Mouse (Mus musculus): ENCODE data around the gene Tnrc18. TPM values are rescaled to one million over a fixed set of nuclear protein-coding genes. Genes with fewer than 3 reads are reported as not detected.

Tnrc18 gene
- polyA plus RNA-seq, 1 experiment from 2014 or later = 19.7 TPM

DNA sequence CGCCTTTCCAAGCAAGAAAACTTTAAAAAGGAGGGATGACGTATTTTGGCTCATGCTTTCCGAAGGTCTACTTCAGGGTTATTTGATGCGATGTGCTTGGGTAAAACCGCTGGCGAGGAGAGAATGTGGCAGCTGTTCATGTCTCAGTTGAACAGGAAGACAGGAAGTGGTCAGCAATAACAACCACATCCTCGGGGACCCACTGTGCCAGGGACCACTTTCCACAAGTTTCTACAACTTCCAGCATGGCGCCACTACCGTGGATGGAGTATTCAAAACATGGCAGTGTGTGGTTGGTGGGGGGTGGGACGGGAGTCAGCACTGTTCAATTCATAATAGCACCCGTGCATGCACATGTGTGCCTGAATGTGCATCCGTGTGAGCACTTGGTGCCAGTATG is 87.2 kb downstream of the Tnrc18 start:
- Histone ChIP-seq H3K4me2 (ENCODE audit: low read length) (no peak overlapping the region), H3K4me1 (ENCODE audit: control insufficient read depth, insufficient read depth, low read depth, low read length) (no peaks in the 10 kb centered on the region), H3K27me3 (replicated peaks; ENCODE audit: control insufficient read depth, insufficient read depth, low read length) (no peaks in the 10 kb centered on the region), H3K9ac (ENCODE audit: low read depth, low read length) (no peak overlapping the region), H3K9me3 (ENCODE audit: control insufficient read depth, low read length) (no peaks in the 10 kb centered on the region), H3K36me3 (ENCODE audit: control insufficient read depth, insufficient read depth, low read length) (peaks cover 79% of the 10 kb centered on the region), H3K27ac (ENCODE audit: low read depth, low read length) (no peak overlapping the region), H3K4me3 (ENCODE audit: low read length) (no peak overlapping the region)
- WGBS = 91% methylated on average over 12 of the region's 12 CpGs
- no peak for ATAC-seq

DNA sequence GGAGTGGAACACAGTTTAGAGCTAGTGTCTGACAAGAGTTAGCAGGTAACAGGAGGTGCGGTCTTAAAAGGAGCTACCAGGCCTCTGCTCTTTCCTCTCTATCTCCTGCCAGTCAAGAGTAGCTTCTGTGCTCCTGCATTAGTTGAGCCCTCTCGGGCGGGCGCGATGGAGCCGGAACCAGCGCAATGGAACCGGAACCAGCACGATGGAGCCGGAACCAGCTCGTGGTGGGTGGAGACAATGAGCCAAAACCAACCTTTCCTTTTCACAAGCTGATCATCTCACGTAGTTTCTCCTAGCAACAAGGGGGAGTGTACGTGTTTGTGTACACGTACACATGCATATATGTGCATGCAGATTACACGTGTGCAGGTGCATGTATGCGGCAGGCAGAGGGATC is 89.2 kb downstream of the Tnrc18 start:
- H3K4me3 ChIP-seq (ENCODE audit: low read length) = no peak overlapping the region
- H3K36me3 ChIP-seq (ENCODE audit: control insufficient read depth, insufficient read depth, low read length) = peaks cover 69% of the 10 kb centered on the region
- no peaks in the 10 kb centered on the region for H3K27me3 ChIP-seq (replicated peaks; ENCODE audit: control insufficient read depth, insufficient read depth, low read length)
- H3K9me3 ChIP-seq (ENCODE audit: control insufficient read depth, low read length) = no peaks in the 10 kb centered on the region
- H3K4me1 ChIP-seq (ENCODE audit: control insufficient read depth, insufficient read depth, low read depth, low read length) = peaks cover 3% of the 10 kb centered on the region
- H3K9ac ChIP-seq (ENCODE audit: low read depth, low read length) = no peak overlapping the region
- H3K4me2 ChIP-seq (ENCODE audit: low read length) = no peak overlapping the region
- 98% methylated on average over 16 of the region's 16 CpGs for WGBS
- no peak for ATAC-seq
- H3K27ac ChIP-seq (ENCODE audit: low read depth, low read length) = no peak overlapping the region

DNA sequence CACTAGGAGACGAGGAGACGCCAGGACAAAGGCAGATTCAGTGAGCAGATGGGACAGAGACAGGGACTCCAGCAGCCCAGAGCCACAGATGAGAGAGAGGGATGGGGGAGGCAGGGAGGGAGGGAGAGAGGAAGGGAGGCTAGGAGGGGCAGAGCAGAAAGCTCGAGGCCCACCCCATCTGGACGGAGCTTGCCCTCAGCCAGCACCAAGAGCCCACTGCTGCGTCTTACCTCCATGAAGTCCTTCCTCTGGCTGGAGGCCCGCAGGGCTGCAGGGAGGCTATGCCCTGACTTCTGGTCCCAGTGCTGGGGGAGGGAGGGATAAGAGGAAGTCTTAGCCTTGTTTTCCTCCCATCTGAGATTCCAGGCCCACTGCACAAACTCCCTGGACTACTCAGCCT is 90.7 kb downstream of the Tnrc18 start:
- H3K9ac ChIP-seq (ENCODE audit: low read depth, low read length) = no peak overlapping the region
- H3K4me2 ChIP-seq (ENCODE audit: low read length) = no peak overlapping the region
- H3K27me3 ChIP-seq (replicated peaks; ENCODE audit: control insufficient read depth, insufficient read depth, low read length) = no peaks in the 10 kb centered on the region
- no peaks in the 10 kb centered on the region for H3K9me3 ChIP-seq (ENCODE audit: control insufficient read depth, low read length)
- no peak overlapping the region for H3K27ac ChIP-seq (ENCODE audit: low read depth, low read length)
- no peak for ATAC-seq
- H3K4me3 ChIP-seq (ENCODE audit: low read length) = no peak overlapping the region
- 81% methylated on average over 6 of the region's 6 CpGs for WGBS
- peaks cover 55% of the 10 kb centered on the region for H3K36me3 ChIP-seq (ENCODE audit: control insufficient read depth, insufficient read depth, low read length)
- H3K4me1 ChIP-seq (ENCODE audit: control insufficient read depth, insufficient read depth, low read depth, low read length) = peaks cover 3% of the 10 kb centered on the region

DNA sequence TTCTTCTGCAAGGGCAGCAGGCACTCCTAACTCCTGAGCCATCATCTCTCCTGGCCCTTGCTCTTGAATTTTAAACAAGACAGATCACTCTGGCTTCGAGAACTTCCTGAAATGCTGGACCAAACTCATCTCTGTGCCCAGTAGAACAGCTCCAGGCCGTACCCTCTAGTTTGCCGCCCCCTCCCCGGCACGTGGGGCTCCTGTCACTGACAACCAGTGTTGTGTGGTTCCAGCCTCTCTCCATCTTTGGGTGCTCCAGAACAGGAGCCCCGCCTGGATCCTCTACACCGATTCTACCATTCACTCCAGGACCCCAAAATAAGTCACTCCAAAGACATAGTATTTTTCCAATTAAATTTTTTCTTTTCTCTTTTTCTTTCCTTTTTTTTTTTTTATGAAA is 93.2 kb downstream of the Tnrc18 start:
- H3K9ac ChIP-seq (ENCODE audit: low read depth, low read length) = no peak overlapping the region
- peaks cover 36% of the 10 kb centered on the region for H3K36me3 ChIP-seq (ENCODE audit: control insufficient read depth, insufficient read depth, low read length)
- peaks cover 3% of the 10 kb centered on the region for H3K4me1 ChIP-seq (ENCODE audit: control insufficient read depth, insufficient read depth, low read depth, low read length)
- no peak for ATAC-seq
- WGBS = 93% methylated on average over 7 of the region's 7 CpGs
- H3K27ac ChIP-seq (ENCODE audit: low read depth, low read length) = no peak overlapping the region
- no peak overlapping the region for H3K4me3 ChIP-seq (ENCODE audit: low read length)
- no peak overlapping the region for H3K4me2 ChIP-seq (ENCODE audit: low read length)
- no peaks in the 10 kb centered on the region for H3K27me3 ChIP-seq (replicated peaks; ENCODE audit: control insufficient read depth, insufficient read depth, low read length)
- H3K9me3 ChIP-seq (ENCODE audit: control insufficient read depth, low read length) = no peaks in the 10 kb centered on the region

DNA sequence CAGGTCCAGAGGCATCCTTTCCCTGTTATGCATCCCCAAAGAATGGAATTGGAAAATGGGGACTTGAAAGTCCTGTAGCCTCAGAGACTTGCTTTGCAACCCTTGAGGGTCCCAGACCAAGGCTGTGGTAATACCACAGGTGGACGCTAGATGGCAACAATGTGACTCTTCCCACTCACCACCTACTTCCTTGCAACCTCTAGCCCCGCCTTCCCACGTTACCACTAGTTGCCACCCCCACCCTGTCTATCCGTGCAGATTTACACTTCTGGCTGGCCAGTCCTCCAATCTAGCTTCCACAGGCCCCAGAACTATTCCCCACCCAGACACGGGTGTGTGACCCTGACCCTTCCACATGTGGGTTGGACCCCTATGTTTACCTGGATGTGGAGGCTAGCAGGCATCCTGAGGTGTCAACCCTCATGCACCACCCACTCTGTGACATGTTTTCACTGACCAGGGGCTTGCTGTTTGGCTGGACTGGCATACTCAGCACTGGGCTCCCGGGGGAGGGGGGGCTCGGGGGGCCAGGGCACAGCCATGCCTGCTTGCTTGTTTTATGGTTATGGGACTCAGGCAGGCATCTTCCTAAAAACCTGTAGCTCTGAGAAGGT is 93.8 kb downstream of the Tnrc18 start:
- no peak overlapping the region for H3K9ac ChIP-seq (ENCODE audit: low read depth, low read length)
- H3K27me3 ChIP-seq (replicated peaks; ENCODE audit: control insufficient read depth, insufficient read depth, low read length) = no peaks in the 10 kb centered on the region
- H3K4me2 ChIP-seq (ENCODE audit: low read length) = 0 out of 2 replicates have a peak overlapping the region, but pooled peaks have one; percentile 22
- 16% methylated on average over 7 of the region's 7 CpGs for WGBS
- H3K4me3 ChIP-seq (ENCODE audit: low read length) = no peak overlapping the region
- peaks cover 31% of the 10 kb centered on the region for H3K36me3 ChIP-seq (ENCODE audit: control insufficient read depth, insufficient read depth, low read length)
- H3K9me3 ChIP-seq (ENCODE audit: control insufficient read depth, low read length) = no peaks in the 10 kb centered on the region
- H3K4me1 ChIP-seq (ENCODE audit: control insufficient read depth, insufficient read depth, low read depth, low read length) = peaks cover 3% of the 10 kb centered on the region
- peak overlapping the region; percentile 41; the same call in 1 of the 2 replicates for H3K27ac ChIP-seq (ENCODE audit: low read depth, low read length)
- ATAC-seq = peak; percentile 76

DNA sequence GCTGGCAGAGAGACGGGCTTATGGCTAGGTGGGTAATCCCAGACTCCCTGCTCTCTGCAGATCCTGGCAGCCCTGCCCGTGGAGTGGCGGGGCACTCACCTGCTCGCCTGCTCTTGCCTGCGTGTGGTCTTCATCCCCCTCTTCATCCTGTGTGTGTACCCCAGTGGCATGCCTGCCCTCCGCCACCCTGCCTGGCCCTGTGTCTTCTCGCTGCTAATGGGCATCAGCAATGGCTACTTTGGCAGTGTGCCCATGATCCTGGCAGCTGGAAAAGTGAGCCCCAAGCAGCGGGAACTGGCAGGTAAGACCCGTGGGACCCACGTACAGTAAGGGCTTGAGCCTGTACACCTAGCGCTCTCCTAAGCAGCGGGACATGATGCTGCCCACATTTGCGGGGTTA is 97.6 kb downstream of the Tnrc18 start:
- no peak overlapping the region for H3K4me2 ChIP-seq (ENCODE audit: low read length)
- H3K4me3 ChIP-seq (ENCODE audit: low read length) = no peak overlapping the region
- no peaks in the 10 kb centered on the region for H3K27me3 ChIP-seq (replicated peaks; ENCODE audit: control insufficient read depth, insufficient read depth, low read length)
- no peak overlapping the region for H3K9ac ChIP-seq (ENCODE audit: low read depth, low read length)
- no peak for ATAC-seq
- no peaks in the 10 kb centered on the region for H3K9me3 ChIP-seq (ENCODE audit: control insufficient read depth, low read length)
- WGBS = 88% methylated on average over 12 of the region's 13 CpGs
- peaks cover 10% of the 10 kb centered on the region; the same call in 1 of the 2 replicates for H3K36me3 ChIP-seq (ENCODE audit: control insufficient read depth, insufficient read depth, low read length)
- peaks cover 3% of the 10 kb centered on the region for H3K4me1 ChIP-seq (ENCODE audit: control insufficient read depth, insufficient read depth, low read depth, low read length)
- no peak overlapping the region for H3K27ac ChIP-seq (ENCODE audit: low read depth, low read length)

DNA sequence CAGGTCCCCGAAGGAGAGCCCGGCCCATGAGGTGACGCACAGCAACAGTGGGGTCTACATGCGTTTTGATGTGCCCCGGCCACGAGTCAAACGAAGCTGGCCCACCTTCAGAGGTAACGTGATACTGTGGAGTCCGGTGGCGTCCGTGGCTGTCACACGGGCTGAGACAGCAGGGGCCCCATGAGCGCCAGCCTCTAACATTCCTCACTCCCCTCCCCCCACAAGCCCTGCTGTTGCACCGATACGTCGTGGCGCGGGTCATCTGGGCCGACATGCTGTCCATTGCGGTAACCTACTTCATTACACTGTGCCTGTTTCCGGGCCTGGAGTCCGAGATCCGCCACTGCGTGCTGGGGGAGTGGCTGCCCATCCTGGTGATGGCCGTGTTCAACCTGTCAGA is 99.0 kb downstream of the Tnrc18 start:
- H3K9me3 ChIP-seq (ENCODE audit: control insufficient read depth, low read length) = no peaks in the 10 kb centered on the region
- no peak overlapping the region for H3K9ac ChIP-seq (ENCODE audit: low read depth, low read length)
- ATAC-seq = 0 out of 2 replicates have a peak, but pooled peaks have one; percentile 6
- H3K27me3 ChIP-seq (replicated peaks; ENCODE audit: control insufficient read depth, insufficient read depth, low read length) = no peaks in the 10 kb centered on the region
- H3K4me1 ChIP-seq (ENCODE audit: control insufficient read depth, insufficient read depth, low read depth, low read length) = no peaks in the 10 kb centered on the region
- no peak overlapping the region for H3K27ac ChIP-seq (ENCODE audit: low read depth, low read length)
- no peak overlapping the region for H3K4me3 ChIP-seq (ENCODE audit: low read length)
- no peak overlapping the region for H3K4me2 ChIP-seq (ENCODE audit: low read length)
- H3K36me3 ChIP-seq (ENCODE audit: control insufficient read depth, insufficient read depth, low read length) = peaks cover 15% of the 10 kb centered on the region; the same call in 1 of the 2 replicates
- WGBS = 71% methylated on average over 25 of the region's 25 CpGs

DNA sequence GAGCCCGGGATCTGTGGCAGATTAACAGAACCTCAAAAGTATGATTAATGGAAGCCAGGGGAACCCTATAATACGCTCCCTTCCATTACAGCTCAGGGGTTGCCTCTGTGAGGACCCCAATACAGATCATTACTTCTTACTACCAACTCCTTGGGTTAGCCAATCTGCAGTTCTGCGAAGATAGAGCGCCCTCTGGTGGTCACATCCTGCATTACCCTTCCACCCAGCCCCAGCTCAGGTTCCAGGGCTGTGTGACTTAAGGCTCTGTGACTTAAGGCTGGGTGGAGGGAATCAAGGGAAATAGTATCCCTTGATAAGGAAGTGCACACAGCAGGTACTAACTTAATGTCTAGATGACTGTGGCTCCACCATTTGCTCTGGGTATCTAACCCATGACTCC is 99.4 kb downstream of the Tnrc18 start:
- Histone ChIP-seq H3K9ac (ENCODE audit: low read depth, low read length) (no peak overlapping the region), H3K27ac (ENCODE audit: low read depth, low read length) (no peak overlapping the region), H3K4me2 (ENCODE audit: low read length) (no peak overlapping the region), H3K4me1 (ENCODE audit: control insufficient read depth, insufficient read depth, low read depth, low read length) (no peaks in the 10 kb centered on the region), H3K4me3 (ENCODE audit: low read length) (no peak overlapping the region), H3K9me3 (ENCODE audit: control insufficient read depth, low read length) (no peaks in the 10 kb centered on the region), H3K27me3 (replicated peaks; ENCODE audit: control insufficient read depth, insufficient read depth, low read length) (no peaks in the 10 kb centered on the region), H3K36me3 (ENCODE audit: control insufficient read depth, insufficient read depth, low read length) (peaks cover 15% of the 10 kb centered on the region; the same call in 1 of the 2 replicates)
- peak; percentile 58; the same call in 1 of the 2 replicates for ATAC-seq
- 16% methylated on average over 4 of the region's 4 CpGs for WGBS

DNA sequence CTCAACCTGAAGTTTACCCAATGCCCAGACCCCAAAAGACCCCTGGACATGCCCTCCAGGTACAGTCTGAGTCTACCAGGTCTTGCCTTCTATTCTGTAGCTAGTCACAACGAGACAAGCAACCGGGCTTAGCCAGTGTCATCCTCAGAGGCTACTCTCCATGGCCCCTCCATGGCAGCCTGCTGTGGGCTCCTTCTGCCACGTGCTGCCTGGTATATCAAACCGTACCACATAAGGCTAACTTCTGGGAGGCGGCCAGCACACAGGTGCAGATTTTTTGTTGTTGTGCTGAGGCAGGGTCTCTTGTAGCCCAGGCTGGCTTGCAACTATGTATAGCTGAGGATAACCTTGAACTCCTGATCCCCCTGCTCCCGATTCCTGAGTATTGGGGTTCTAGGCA is 101.4 kb downstream of the Tnrc18 start:
- WGBS = 88% methylated on average over 6 of the region's 6 CpGs
- H3K36me3 ChIP-seq (ENCODE audit: control insufficient read depth, insufficient read depth, low read length) = peaks cover 23% of the 10 kb centered on the region

More for the DNA sequence above, 101.4 kb downstream of the Tnrc18 start:
- H3K4me3 ChIP-seq (ENCODE audit: low read length) = no peak overlapping the region
- no peaks in the 10 kb centered on the region for H3K4me1 ChIP-seq (ENCODE audit: control insufficient read depth, insufficient read depth, low read depth, low read length)
- H3K27me3 ChIP-seq (replicated peaks; ENCODE audit: control insufficient read depth, insufficient read depth, low read length) = no peaks in the 10 kb centered on the region
- H3K27ac ChIP-seq (ENCODE audit: low read depth, low read length) = no peak overlapping the region
- no peaks in the 10 kb centered on the region for H3K9me3 ChIP-seq (ENCODE audit: control insufficient read depth, low read length)
- no peak overlapping the region for H3K4me2 ChIP-seq (ENCODE audit: low read length)
- ATAC-seq = no peak
- H3K9ac ChIP-seq (ENCODE audit: low read depth, low read length) = no peak overlapping the region

Measured in hindbrain, embryonic 16.5 days (tissue).